Mouse (Mus musculus): ENCODE results near the gene Fam168b. TPM values are rescaled to one million over a fixed set of nuclear protein-coding genes. Genes with fewer than 3 reads are reported as not detected.
A peak's percentile ranks its signal among the peaks of the same experiment; 100 is the strongest.

Gene Fam168b
- polyA plus RNA-seq, 1 experiment from 2014 or later, result 115 TPM

DNA sequence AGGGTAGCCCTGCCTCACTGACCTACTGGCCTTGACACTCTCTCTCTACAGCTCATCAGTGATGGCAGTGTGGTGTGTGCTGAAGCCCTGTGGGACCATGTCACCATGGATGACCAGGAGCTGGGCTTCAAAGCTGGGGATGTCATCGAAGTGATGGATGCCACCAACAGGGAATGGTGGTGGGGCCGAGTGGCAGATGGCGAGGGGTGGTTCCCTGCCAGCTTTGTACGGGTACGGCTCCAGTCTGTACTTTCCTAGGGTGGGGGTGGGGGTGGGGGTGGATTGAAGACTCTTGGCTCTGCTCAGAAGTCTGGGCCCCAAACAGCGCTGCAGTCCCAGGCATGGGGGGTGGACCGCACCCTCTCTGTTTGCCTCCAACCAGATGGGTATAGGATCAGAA, 38.0 kb downstream of the Fam168b start:
- peaks cover 38% of the 10 kb centered on the region for H3K4me1 ChIP-seq

DNA sequence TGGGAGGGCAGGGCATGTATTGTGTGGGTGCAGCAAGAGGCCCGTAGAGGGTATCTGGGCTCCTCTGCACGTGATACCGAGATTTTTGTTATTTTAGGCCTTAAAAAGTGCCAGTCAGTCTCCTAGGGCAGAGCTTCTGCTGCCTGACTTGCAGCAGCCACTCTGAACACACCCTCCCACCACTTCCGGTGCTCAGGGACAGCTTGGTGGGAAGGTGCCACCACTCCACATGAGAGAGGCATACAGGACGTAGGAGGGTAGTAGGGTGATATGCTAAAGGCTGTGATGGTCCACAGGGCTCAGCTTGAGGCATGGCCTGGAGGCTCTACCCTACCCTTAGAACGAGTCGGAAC, 40.6 kb downstream of the Fam168b start:
- WGBS, result 34% methylated on average over 7 of the region's 7 CpGs
- H3K4me3 ChIP-seq, result peak overlapping the region; percentile 80
- peaks cover 33% of the 10 kb centered on the region for H3K4me1 ChIP-seq
- 0 out of 2 replicates have a peak, but pooled peaks cover 6% of the 10 kb centered on the region for H3K36me3 ChIP-seq
- H3K27ac ChIP-seq (replicated peaks), result peak overlapping the region; percentile 82
- H3K27me3 ChIP-seq (ENCODE audit: low read depth, poor library complexity, severe bottlenecking), result peaks cover 16% of the 10 kb centered on the region; the same call in 1 of the 2 replicates
- no peak for DNase-seq (ENCODE audit: low spot score)
- H3K9me3 ChIP-seq (replicated peaks), result no peaks in the 10 kb centered on the region

More for the DNA sequence above, 38.0 kb downstream of the Fam168b start:
- H3K4me3 ChIP-seq, result no peak overlapping the region
- H3K9me3 ChIP-seq (replicated peaks), result no peaks in the 10 kb centered on the region
- WGBS, result 94% methylated on average over 7 of the region's 7 CpGs
- DNase-seq (ENCODE audit: low spot score), result no peak
- H3K27ac ChIP-seq (replicated peaks), result no peak overlapping the region
- peaks cover 16% of the 10 kb centered on the region; the same call in 1 of the 2 replicates for H3K27me3 ChIP-seq (ENCODE audit: low read depth, poor library complexity, severe bottlenecking)
- H3K36me3 ChIP-seq, result peaks cover 18% of the 10 kb centered on the region

DNA sequence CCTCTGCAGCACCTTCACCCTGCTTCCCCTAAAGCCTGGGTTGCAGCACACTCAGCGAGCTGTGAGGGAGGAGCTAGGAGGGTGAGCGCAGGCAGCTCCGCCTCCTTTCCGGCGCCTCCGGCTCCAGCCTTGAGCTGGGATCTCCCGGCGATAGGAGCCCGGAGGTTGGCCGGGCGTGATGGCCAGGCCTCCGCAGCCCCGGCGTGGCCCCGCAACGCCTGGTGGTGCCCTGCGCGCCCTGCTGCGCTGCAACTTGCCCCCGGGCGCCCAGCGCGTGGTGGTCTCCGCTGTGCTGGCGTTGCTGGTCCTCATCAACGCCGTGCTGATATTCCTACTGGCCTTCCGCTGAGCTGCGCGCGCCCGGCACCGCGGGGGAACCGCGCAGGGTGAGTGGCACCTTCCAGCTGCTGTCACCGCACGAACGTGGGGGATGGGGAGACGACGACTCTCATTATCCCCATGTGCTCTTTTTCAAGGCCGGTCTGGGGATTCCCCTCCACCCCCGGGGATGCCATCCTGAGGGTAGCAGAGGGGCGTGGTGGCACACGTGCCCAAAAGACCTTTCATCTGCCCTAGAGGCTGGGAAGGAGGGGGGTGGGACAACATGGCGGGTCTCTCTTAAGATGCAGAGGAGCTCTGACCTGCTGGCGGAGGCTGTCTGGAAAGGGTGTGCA, 41.1 kb downstream of the Fam168b start:
- peak; percentile 75 for DNase-seq (ENCODE audit: low spot score)
- peak overlapping the region; percentile 80 for H3K4me3 ChIP-seq
- under 1% methylated on average over 46 of the region's 47 CpGs for WGBS
- H3K27me3 ChIP-seq (ENCODE audit: low read depth, poor library complexity, severe bottlenecking), result peaks cover 12% of the 10 kb centered on the region; the same call in 1 of the 2 replicates
- H3K4me1 ChIP-seq, result peaks cover 28% of the 10 kb centered on the region
- 0 out of 2 replicates have a peak, but pooled peaks cover 2% of the 10 kb centered on the region for H3K36me3 ChIP-seq
- peak overlapping the region; percentile 82 for H3K27ac ChIP-seq (replicated peaks)
- no peaks in the 10 kb centered on the region for H3K9me3 ChIP-seq (replicated peaks)

DNA sequence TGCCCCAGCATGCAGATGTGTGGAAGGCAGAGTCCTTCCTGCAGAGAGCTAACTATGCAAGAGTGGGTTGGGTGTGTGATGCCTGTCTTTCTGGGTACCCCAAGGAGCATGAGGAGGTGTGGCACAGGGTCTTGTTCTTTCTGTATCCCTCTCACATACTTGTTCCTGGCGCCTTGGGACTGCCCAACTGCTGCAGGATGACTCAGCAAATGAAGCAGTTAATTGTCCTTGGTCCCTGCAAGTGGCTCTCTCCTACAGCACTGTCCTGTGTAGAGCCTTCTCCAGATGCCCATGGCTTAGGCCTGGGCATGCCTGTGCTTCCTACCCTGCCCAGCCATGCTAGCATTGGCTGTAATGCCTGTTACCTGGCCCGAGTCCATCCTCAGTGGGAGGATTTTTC, 43.7 kb downstream of the Fam168b start:
- no peak overlapping the region for H3K27ac ChIP-seq (replicated peaks)
- no peaks in the 10 kb centered on the region for H3K36me3 ChIP-seq
- H3K27me3 ChIP-seq (ENCODE audit: low read depth, poor library complexity, severe bottlenecking), result peaks cover 11% of the 10 kb centered on the region; the same call in 1 of the 2 replicates
- peaks cover 19% of the 10 kb centered on the region for H3K4me1 ChIP-seq
- DNase-seq (ENCODE audit: low spot score), result no peak
- WGBS, result 76% methylated on average over 2 of the region's 2 CpGs
- no peaks in the 10 kb centered on the region for H3K9me3 ChIP-seq (replicated peaks)
- H3K4me3 ChIP-seq, result no peak overlapping the region

DNA sequence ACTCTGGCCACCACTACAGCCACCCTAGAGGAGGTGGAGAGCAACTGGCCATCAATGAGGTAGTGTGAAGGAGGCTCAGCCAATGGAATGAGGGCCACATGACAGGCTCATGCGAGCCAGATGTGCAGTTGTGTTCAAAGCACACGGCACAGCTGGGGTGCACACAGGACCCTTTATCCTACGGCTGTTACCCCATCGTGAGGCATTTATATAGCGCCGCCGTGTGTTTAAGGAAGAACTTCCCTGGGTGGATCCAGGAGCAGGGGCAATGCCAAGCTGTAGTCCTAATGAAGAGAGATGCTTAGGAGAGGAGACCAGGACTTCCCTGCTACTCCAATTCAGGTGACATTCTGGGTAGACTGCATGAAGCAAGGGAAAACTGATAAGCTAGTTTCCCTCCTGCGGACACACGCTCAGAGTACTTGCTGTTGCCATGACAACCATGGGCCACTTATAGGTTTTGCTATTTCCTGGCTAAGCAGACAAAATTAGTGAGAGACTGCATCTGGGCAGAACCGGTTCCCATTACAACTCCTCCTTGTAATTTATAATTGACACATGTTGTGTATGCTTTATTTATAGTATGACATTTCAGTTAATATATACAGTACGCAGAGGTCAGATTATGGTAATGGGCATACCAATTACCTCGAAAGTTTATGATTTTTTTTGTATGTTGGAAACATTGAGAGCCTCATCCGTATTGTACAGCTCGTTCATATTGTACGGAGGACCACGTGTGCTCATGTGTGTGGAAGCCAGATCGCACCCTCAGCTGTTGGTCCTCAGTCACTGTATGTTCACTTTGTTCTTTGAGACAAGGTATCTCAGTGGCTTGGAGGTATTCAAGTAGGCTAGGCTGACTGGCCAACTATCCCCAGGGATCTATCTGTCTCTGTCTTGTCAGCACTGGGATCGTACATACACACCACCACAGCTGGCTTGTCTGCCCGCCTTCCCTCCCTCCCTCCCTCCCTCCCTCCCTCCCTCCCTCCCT, 49.3 kb downstream of the Fam168b start:
- no peak overlapping the region for H3K4me3 ChIP-seq
- no peaks in the 10 kb centered on the region for H3K9me3 ChIP-seq (replicated peaks)
- H3K36me3 ChIP-seq, result no peaks in the 10 kb centered on the region
- no peaks in the 10 kb centered on the region for H3K27me3 ChIP-seq (ENCODE audit: low read depth, poor library complexity, severe bottlenecking)
- H3K4me1 ChIP-seq, result peaks cover 4% of the 10 kb centered on the region; the same call in 1 of the 2 replicates
- WGBS, result 86% methylated on average over 19 of the region's 19 CpGs
- DNase-seq (ENCODE audit: low spot score), result no peak
- H3K27ac ChIP-seq (replicated peaks), result no peak overlapping the region

DNA sequence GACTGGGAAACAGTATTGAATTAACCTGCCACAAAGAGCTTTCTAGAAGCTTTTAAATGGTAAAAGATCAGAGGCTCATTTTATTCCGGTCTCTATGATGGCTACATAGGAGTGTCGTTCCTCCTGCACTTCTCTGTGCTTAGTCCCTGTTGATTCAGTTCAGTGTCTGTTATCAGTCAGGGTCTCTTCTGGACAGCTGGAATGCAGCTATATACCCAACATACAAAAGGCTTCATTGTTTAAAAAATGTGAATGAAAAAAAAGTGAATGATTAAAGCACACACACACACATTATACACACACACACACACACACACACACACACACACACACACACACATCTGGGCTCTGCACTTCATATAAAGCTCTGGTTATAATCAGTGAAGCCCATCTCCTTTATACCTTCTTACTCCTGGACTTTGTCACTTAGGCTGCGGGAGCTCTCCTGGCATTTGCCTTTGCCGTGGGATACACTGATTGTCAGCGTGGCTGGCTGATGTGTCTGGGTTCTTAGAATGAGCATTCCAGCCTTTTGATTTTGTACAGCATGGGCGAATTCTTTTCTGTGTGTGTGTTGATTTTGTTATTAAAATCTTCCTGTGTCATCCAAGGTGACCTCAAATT, 59.2 kb downstream of the Fam168b start:
- no peaks in the 10 kb centered on the region for H3K27me3 ChIP-seq (ENCODE audit: low read depth, poor library complexity, severe bottlenecking)
- DNase-seq (ENCODE audit: low spot score), result no peak
- no peak overlapping the region for H3K27ac ChIP-seq (replicated peaks)
- 75% methylated on average over 6 of the region's 6 CpGs for WGBS
- no peak overlapping the region for H3K4me3 ChIP-seq
- no peaks in the 10 kb centered on the region for H3K9me3 ChIP-seq (replicated peaks)
- H3K36me3 ChIP-seq, result no peaks in the 10 kb centered on the region
- H3K4me1 ChIP-seq, result no peaks in the 10 kb centered on the region

DNA sequence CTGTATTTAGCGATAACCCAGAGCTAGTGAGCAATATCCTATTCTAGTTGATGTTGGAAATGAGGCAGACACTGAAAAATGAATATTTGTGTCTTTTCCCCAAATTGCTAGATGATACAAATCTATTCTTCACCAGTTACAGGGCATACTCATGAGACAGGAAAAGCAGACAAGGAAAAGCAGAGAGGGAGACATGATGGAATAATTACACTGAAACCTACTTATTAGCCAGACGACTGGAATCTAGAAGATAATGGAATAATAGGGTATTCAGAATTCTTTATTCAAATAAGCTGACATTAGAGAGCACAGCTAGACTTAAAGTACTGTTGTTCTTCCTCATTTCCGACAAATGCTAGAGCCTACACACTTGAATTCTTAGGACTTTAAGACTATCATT, 67.0 kb downstream of the Fam168b start:
- DNase-seq (ENCODE audit: low spot score), result no peak
- H3K36me3 ChIP-seq, result no peaks in the 10 kb centered on the region
- peaks cover 16% of the 10 kb centered on the region; the same call in 1 of the 2 replicates for H3K9me3 ChIP-seq (replicated peaks)
- 92% methylated on average over 3 of the region's 3 CpGs for WGBS
- H3K4me3 ChIP-seq, result no peak overlapping the region
- no peaks in the 10 kb centered on the region for H3K27me3 ChIP-seq (ENCODE audit: low read depth, poor library complexity, severe bottlenecking)
- H3K27ac ChIP-seq (replicated peaks), result no peak overlapping the region
- no peaks in the 10 kb centered on the region for H3K4me1 ChIP-seq

DNA sequence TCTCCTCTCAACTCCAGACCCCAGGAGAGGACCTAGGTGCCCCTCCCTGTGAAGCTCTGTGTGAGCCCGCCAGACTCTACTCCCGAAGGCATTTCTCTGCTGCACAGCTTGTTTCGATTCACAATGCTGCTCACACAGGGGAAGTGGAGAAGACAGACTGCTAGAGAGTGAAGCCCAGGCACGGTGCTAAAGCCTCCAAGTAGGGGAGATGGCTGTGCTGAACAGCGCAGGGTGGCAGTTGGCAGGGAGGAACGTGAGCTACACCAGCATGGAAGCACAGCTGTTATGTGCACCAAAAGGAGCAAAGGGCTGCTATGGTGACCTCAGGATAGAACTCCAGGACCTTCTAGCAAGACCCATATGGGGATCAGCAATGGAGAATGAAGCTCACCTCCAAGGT, 74.0 kb downstream of the Fam168b start:
- 74% methylated on average over 6 of the region's 6 CpGs for WGBS
- no peaks in the 10 kb centered on the region for H3K27me3 ChIP-seq (ENCODE audit: low read depth, poor library complexity, severe bottlenecking)
- no peak overlapping the region for H3K27ac ChIP-seq (replicated peaks)
- DNase-seq (ENCODE audit: low spot score), result no peak
- H3K4me3 ChIP-seq, result no peak overlapping the region
- H3K4me1 ChIP-seq, result no peaks in the 10 kb centered on the region
- H3K9me3 ChIP-seq (replicated peaks), result no peaks in the 10 kb centered on the region
- H3K36me3 ChIP-seq, result no peaks in the 10 kb centered on the region

DNA sequence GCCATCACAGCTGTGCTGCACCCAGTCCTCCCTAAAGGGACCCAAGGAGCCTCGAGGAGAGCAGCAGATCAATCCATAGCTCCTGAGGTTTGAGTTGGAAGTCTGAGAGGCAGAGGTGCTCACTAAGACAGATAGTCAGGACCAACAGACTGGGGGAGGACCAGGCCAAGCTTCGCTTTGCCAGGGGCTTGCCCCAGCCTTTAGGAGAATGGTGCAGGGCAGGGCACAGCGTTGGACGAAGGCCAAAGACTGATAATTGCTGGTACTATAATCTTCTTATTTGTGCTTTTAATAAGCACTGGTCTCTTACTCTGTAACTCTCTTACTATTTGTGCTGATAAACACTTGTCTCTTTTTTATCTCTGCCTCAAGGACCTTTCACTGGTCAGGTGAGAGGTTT, 75.0 kb downstream of the Fam168b start:
- no peak overlapping the region for H3K27ac ChIP-seq (replicated peaks)
- WGBS, result 81% methylated on average over 4 of the region's 4 CpGs
- no peaks in the 10 kb centered on the region for H3K36me3 ChIP-seq
- H3K4me3 ChIP-seq, result no peak overlapping the region
- no peaks in the 10 kb centered on the region for H3K9me3 ChIP-seq (replicated peaks)
- H3K4me1 ChIP-seq, result no peaks in the 10 kb centered on the region
- DNase-seq (ENCODE audit: low spot score), result no peak
- H3K27me3 ChIP-seq (ENCODE audit: low read depth, poor library complexity, severe bottlenecking), result no peaks in the 10 kb centered on the region

DNA sequence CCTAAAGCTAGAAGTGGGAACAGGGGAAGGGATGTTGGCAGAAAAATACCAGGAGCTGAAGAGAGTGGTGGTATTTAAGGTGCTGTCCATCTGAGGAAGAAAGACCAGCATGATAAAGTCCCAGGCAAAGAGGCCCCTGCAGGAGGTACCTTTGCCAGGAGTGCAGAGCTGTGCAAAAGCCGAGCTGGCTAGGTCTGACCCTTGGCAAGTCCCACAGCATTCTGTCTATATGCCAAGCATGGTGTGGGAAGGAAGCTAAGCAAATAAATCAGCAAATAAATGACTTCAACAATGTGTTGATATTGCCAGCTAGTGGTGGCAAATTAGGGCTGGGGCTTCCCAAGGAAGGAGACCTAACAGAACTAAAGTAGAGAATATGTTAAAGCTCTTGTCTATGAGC, 76.0 kb downstream of the Fam168b start:
- Histone ChIP-seq H3K36me3 (no peaks in the 10 kb centered on the region), H3K9me3 (replicated peaks) (no peaks in the 10 kb centered on the region), H3K27ac (replicated peaks) (no peak overlapping the region), H3K4me1 (no peaks in the 10 kb centered on the region), H3K27me3 (ENCODE audit: low read depth, poor library complexity, severe bottlenecking) (no peaks in the 10 kb centered on the region), H3K4me3 (no peak overlapping the region)
- 77% methylated on average over 1 of the region's 1 CpGs for WGBS
- DNase-seq (ENCODE audit: low spot score), result no peak

All from midbrain, embryonic 10.5 days (tissue).